Mouse (Mus musculus): ENCODE measurements around the gene Pdzd8.

GRCm38 (mm10) chr19:59345081-59345657 is 411 bp downstream of the Pdzd8 start:
- no peak for TF ChIP-seq CTCF (IDR thresholded peaks at IDR 0.05; ENCODE audit: low read depth, low read length)
- no peak for TF ChIP-seq EP300 (IDR thresholded peaks at IDR 0.05; ENCODE audit: insufficient read depth, low read depth, low read length)
- no peak for TF ChIP-seq POLR2A (IDR thresholded peaks at IDR 0.05; ENCODE audit: insufficient read depth, low read length)
